Mouse (Mus musculus): ENCODE measurements around the gene Tpte.

DNA sequence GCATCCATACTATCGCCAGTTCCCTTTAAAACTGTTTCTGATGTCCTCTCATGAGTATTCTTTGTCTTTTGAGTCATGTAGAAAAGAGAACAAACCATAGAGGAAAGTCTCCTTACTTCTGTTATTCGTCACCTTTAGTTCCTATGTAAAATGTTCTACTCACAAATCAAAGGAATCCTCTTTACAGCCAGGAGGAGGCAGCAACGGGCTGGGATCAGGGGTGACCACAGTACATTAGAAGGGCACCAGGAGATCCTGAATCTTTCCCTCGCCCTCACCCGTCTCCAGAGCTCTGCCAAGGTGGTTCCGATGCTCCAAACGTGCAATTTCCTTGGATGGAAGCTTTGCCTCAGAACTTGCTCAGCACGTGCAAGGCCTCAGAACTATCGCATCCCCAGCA lies 28.2 kb downstream of the Tpte start:
- TF ChIP-seq CTCF (IDR thresholded peaks at IDR 0.05; ENCODE audit: borderline replicate concordance, insufficient read depth, low read length) (no peak), POLR2A (IDR thresholded peaks at IDR 0.05; ENCODE audit: low read depth, low read length) (no peak)
